Mouse (Mus musculus) midbrain, embryonic 16.5 days (tissue): Measurements from ENCODE around the gene Necap2. TPM values are rescaled to one million over a fixed set of nuclear protein-coding genes. Genes with fewer than 3 reads are reported as not detected.

Experiments used
- ATAC-seq: fragments of 200-750 bp; cut with Nextera tagmentation; 2 replicates; pipeline ENCODE4 v1.8.0; 2017; ENCODE audit warnings: moderate TSS enrichment
- H3K27ac ChIP-seq: fragments of 300-500 bp; sonication (generic); 2 replicates; pipeline ENCODE4 v1.5.1; 2014; ENCODE audit warnings: mild to moderate bottlenecking, low read length, mixed read lengths
- H3K27me3 ChIP-seq: fragments of 300-500 bp; sonication (generic); 2 replicates; pipeline ENCODE4 v1.6.1; 2014; ENCODE audit warnings: low read depth, low read length, mixed read lengths; ENCODE audit not compliant: control insufficient read depth, insufficient read depth
- H3K36me3 ChIP-seq: fragments of 300-500 bp; sonication (generic); 2 replicates; pipeline ENCODE4 v1.6.1; 2014; ENCODE audit warnings: mild to moderate bottlenecking, low read length, moderate library complexity, mixed read lengths; ENCODE audit not compliant: control insufficient read depth, insufficient read depth
- H3K4me1 ChIP-seq: fragments of 300-500 bp; sonication (generic); 2 replicates; pipeline ENCODE4 v1.6.1; 2014; ENCODE audit warnings: mild to moderate bottlenecking, low read length, mixed read lengths; ENCODE audit not compliant: control insufficient read depth, insufficient read depth
- H3K4me2 ChIP-seq: fragments of 300-500 bp; sonication (generic); 2 replicates; pipeline ENCODE4 v1.6.1; 2014; ENCODE audit warnings: mild to moderate bottlenecking, low read length, mixed read lengths
- H3K4me3 ChIP-seq: fragments of 300-500 bp; sonication (generic); 2 replicates; pipeline ENCODE4 v1.5.1; 2014; ENCODE audit warnings: low read depth, mild to moderate bottlenecking, low read length, moderate library complexity, mixed read lengths
- H3K9ac ChIP-seq: fragments of 300-500 bp; sonication (generic); 2 replicates; pipeline ENCODE4 v1.6.1; 2014; ENCODE audit warnings: low read depth, low read length, mixed read lengths
- H3K9me3 ChIP-seq: fragments of 300-500 bp; sonication (generic); replicated peaks from 2 replicates; pipeline ENCODE4 v1.6.1; 2014; ENCODE audit warnings: mild to moderate bottlenecking, low read length, mixed read lengths; ENCODE audit not compliant: control insufficient read depth, poor library complexity, severe bottlenecking
- WGBS: fragments of 180-500 bp; shearing (Covaris S2); extraction: QIAGEN DNeasy Blood & Tissue Kit; methylation state at CpG from one replicate; pipeline ENCODE4 v1.1.7; 2014; 5-methylcytosine and 5-hydroxymethylcytosine counted together
- polyA plus RNA-seq: library from polyadenylated mRNA; unstranded; fragments of >200 nt; fragmentation: Nextera tagmentation; extraction: Ambion mirVana; gene quantifications from 2 replicates; pipeline ENCODE4 v1.2.1, GENCODE M21; 2015

The Necap2 gene
- polyA plus RNA-seq, 1 experiment from 2014 or later: 55.9 TPM

- ATAC-seq: peak; percentile 50
- no peaks in the 10 kb centered on the region for H3K9me3 ChIP-seq
- no peak overlapping the region for H3K9ac ChIP-seq
- WGBS: 18% methylated on average over 6 of the region's 6 CpGs
- H3K27ac ChIP-seq: no peak overlapping the region
- no peaks in the 10 kb centered on the region for H3K27me3 ChIP-seq
- H3K4me1 ChIP-seq: no peaks in the 10 kb centered on the region
- peaks cover 24% of the 10 kb centered on the region for H3K36me3 ChIP-seq
- H3K4me2 ChIP-seq: no peak overlapping the region
- H3K4me3 ChIP-seq: no peak overlapping the region
Observed at GRCm38 (mm10) chr4:141031733-141032132, 46.4 kb downstream of the Necap2 start.

GRCm38 (mm10) chr4:141030541-141031206, 47.5 kb downstream of the Necap2 start:
- Histone ChIP-seq H3K9ac (0 out of 2 replicates have a peak overlapping the region, but pooled peaks have one; percentile 20), H3K36me3 (peaks cover 23% of the 10 kb centered on the region), H3K4me2 (no peak overlapping the region), H3K27me3 (no peaks in the 10 kb centered on the region), H3K9me3 (no peaks in the 10 kb centered on the region), H3K4me3 (no peak overlapping the region), H3K27ac (no peak overlapping the region), H3K4me1 (no peaks in the 10 kb centered on the region)
- no peak for ATAC-seq
- 89% methylated on average over 17 of the region's 18 CpGs for WGBS

GRCm38 (mm10) chr4:141024992-141025391, 53.2 kb downstream of the Necap2 start:
- 82% methylated on average over 27 of the region's 27 CpGs for WGBS
- H3K36me3 ChIP-seq: peaks cover 14% of the 10 kb centered on the region

GRCm38 (mm10) chr4:141024052-141024451, 54.1 kb downstream of the Necap2 start:
- Histone ChIP-seq H3K4me2 (no peak overlapping the region), H3K27me3 (no peaks in the 10 kb centered on the region), H3K9me3 (no peaks in the 10 kb centered on the region), H3K36me3 (peaks cover 11% of the 10 kb centered on the region), H3K27ac (no peak overlapping the region), H3K9ac (no peak overlapping the region), H3K4me3 (no peak overlapping the region), H3K4me1 (peaks cover 16% of the 10 kb centered on the region; the same call in 1 of the 2 replicates)
- ATAC-seq: no peak
- 87% methylated on average over 9 of the region's 9 CpGs for WGBS

More at GRCm38 (mm10) chr4:141024992-141025391, 53.2 kb downstream of the Necap2 start:
- H3K4me2 ChIP-seq: no peak overlapping the region
- H3K27ac ChIP-seq: no peak overlapping the region
- ATAC-seq: no peak
- no peaks in the 10 kb centered on the region for H3K27me3 ChIP-seq
- no peak overlapping the region for H3K4me3 ChIP-seq
- H3K9ac ChIP-seq: no peak overlapping the region
- H3K4me1 ChIP-seq: peaks cover 16% of the 10 kb centered on the region; the same call in 1 of the 2 replicates
- H3K9me3 ChIP-seq: no peaks in the 10 kb centered on the region

GRCm38 (mm10) chr4:141021614-141021929, 56.6 kb downstream of the Necap2 start:
- Histone ChIP-seq H3K27ac (peak overlapping the region; percentile 80), H3K27me3 (no peaks in the 10 kb centered on the region), H3K9ac (no peak overlapping the region; the same call in 1 of the 2 replicates), H3K9me3 (no peaks in the 10 kb centered on the region), H3K4me1 (peaks cover 19% of the 10 kb centered on the region; the same call in 1 of the 2 replicates), H3K4me3 (no peak overlapping the region), H3K4me2 (no peak overlapping the region), H3K36me3 (peaks cover 6% of the 10 kb centered on the region; the same call in 1 of the 2 replicates)
- 37% methylated on average over 11 of the region's 11 CpGs for WGBS
- ATAC-seq: peak; percentile 29; the same call in 1 of the 2 replicates

- Histone ChIP-seq H3K27ac (peak overlapping the region; percentile 80), H3K36me3 (peaks cover 6% of the 10 kb centered on the region; the same call in 1 of the 2 replicates), H3K4me1 (peaks cover 19% of the 10 kb centered on the region; the same call in 1 of the 2 replicates), H3K9ac (no peak overlapping the region; the same call in 1 of the 2 replicates), H3K4me2 (no peak overlapping the region), H3K4me3 (no peak overlapping the region), H3K9me3 (no peaks in the 10 kb centered on the region), H3K27me3 (no peaks in the 10 kb centered on the region)
- ATAC-seq: peak; percentile 56
- 18% methylated on average over 14 of the region's 14 CpGs for WGBS
Observed at GRCm38 (mm10) chr4:141020811-141021613, 57.1 kb downstream of the Necap2 start.

- Histone ChIP-seq H3K9me3 (no peaks in the 10 kb centered on the region), H3K9ac (no peak overlapping the region), H3K36me3 (peaks cover 6% of the 10 kb centered on the region; the same call in 1 of the 2 replicates), H3K4me2 (no peak overlapping the region), H3K27ac (peak overlapping the region; percentile 80), H3K4me3 (no peak overlapping the region), H3K27me3 (no peaks in the 10 kb centered on the region), H3K4me1 (peaks cover 19% of the 10 kb centered on the region; the same call in 1 of the 2 replicates)
- no peak for ATAC-seq
- 85% methylated on average over 12 of the region's 17 CpGs for WGBS
Observed at GRCm38 (mm10) chr4:141020220-141020619, 57.9 kb downstream of the Necap2 start.

GRCm38 (mm10) chr4:141017657-141018436, 60.3 kb downstream of the Necap2 start:
- Histone ChIP-seq H3K4me3 (no peak overlapping the region), H3K4me1 (peaks cover 21% of the 10 kb centered on the region; the same call in 1 of the 2 replicates), H3K36me3 (peaks cover 10% of the 10 kb centered on the region), H3K4me2 (no peak overlapping the region), H3K9me3 (no peaks in the 10 kb centered on the region), H3K27ac (no peak overlapping the region), H3K9ac (peak overlapping the region; percentile 30; the same call in 1 of the 2 replicates), H3K27me3 (no peaks in the 10 kb centered on the region)
- no peak for ATAC-seq
- WGBS: 84% methylated on average over 29 of the region's 29 CpGs
